Mouse (Mus musculus): ENCODE results near the gene 4930402F06Rik. TPM values are rescaled to one million over a fixed set of nuclear protein-coding genes. Genes with fewer than 3 reads are reported as not detected.

Gene 4930402F06Rik
- polyA plus RNA-seq, 1 experiment from 2014 or later: not detected

DNA sequence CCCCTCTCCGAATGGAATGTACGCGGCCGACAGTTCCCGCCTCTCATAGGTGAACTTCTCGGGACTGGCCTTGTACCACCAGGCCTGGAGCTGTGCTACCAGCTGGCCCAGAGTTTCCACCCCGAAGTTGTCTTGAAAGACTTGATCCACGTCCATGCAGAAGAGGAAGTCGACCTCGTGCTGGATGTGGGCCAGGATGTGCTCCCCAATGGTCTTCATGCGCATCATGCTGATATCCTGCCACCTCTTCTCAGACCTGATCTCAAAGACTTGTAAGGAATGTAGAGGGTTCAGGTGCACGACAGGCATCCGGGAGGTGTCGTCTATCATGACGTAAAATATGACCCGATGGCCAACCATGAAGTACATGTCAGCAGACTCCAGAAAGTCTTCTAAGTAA is 5.4 kb upstream of the 4930402F06Rik start:
- POLR2A ChIA-PET: no interaction called here
- in situ Hi-C loops (cut with MboI; ENCODE audit: low pct_unique_long_range_greater_than_20kb): no loop called here

DNA sequence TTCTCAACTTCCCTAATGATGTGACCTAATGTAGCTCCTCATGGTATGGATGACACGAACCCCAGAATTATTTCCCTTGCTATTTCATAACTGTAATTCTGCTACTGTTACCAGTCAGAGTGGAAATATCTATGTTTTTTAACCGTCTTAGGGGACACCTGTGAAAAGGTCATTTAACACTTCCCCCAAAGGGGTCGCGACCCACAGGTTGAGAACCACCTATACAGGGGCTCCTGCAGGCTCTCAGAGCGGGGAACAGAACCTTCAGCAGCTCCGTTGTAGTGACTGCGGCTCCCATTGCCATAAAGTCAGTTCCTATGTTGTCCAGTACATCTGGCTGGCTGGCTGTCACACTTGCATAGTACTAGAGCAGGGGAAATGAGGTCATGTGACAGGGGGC is 3.8 kb upstream of the 4930402F06Rik start:
- DNase-seq (ENCODE audit: low read depth, low spot score) (no peak), ATAC-seq (no peak)
- ChIA-PET CTCF (no interaction called here), POLR2A (no interaction called here)
- H3K27me3 ChIP-seq: no peaks in the 10 kb centered on the region
- in situ Hi-C loops (cut with MboI; ENCODE audit: low pct_unique_long_range_greater_than_20kb): no loop called here
- TF ChIP-seq CTCF (IDR thresholded peaks at IDR 0.05): no peak

More for the DNA sequence above, 5.4 kb upstream of the 4930402F06Rik start:
- ATAC-seq (no peak), DNase-seq (ENCODE audit: low read depth, low spot score) (no peak)
- no peak for TF ChIP-seq CTCF (IDR thresholded peaks at IDR 0.05)
- no peaks in the 10 kb centered on the region for H3K27me3 ChIP-seq
- CTCF ChIA-PET: no interaction called here

DNA sequence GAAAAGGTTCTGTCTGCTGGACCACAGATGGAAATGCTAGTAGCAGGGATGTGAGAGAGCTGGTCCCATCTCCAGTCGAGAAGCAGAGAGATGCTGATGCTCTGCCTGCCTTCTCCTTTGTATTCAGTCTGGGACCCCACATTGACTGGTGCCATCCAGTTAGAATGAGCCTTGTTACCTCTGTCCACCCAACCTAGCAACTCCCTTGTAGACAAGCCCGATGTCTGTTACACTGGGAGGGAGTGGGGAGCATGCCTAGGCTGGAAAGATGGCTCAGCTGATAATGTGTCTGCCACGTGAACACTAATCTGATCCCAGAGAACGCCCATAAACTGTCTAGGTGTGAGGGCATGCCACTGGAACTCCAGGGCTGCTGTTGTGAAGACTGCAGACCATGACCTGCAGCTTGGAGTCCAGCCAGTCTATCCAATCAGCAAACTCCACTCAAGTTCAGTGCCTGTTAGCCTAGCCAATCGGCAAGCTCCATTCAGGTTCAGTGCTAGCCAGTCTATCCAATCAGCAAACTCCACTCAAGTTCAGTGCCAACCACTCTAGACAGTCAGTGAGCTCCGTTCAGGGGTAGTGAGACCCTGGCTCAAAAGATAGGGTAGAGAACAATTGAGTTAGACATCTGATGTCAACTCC is 1.3 kb upstream of the 4930402F06Rik start:
- ChIA-PET CTCF (interaction anchor here (0.6 to 2.2 kb wide), 12 partner anchors 9 to 183 kb away, joined by 3 to 7 read pairs (median 3); no protein-coding TSS in a partner anchor), POLR2A (interaction anchor here (0.8 kb wide), 1 partner anchor 80 kb away, joined by 4 read pairs; no protein-coding TSS in a partner anchor)
- TF ChIP-seq CTCF (IDR thresholded peaks at IDR 0.05): no peak
- in situ Hi-C loops (cut with MboI; ENCODE audit: low pct_unique_long_range_greater_than_20kb): no loop called here
- no peaks in the 10 kb centered on the region for H3K27me3 ChIP-seq
- ATAC-seq: no peak
- DNase-seq (ENCODE audit: low read depth, low spot score): no peak

DNA sequence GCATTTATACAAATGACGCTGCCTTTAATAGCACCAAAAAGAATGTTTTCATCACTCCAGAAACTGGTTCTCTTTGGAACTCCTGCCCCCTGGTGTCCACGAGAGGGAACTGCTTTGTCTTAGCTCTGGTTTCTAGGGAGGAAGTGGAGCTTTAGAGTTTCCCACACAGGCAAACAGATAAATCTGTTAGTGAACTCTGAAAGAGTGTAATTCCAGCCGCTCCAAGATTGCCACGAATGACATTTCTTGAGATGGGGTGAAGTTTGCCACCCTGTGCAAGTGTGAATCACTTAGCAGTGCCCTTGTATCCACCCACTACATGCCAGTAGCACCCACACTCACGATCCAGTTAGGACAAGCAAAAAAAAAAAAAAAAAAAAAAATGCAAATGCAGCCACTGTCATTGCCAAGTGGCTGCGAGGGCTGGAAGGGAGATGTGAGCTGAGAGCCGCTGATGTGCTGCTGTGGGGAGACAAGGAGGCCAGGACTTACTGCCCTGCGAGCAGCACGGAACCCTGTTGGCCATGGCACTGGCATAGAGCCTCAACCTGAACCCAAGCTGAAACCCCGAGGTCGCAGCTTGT is 707 bp upstream of the 4930402F06Rik start:
- in situ Hi-C loops (cut with MboI; ENCODE audit: low pct_unique_long_range_greater_than_20kb): no loop called here

DNA sequence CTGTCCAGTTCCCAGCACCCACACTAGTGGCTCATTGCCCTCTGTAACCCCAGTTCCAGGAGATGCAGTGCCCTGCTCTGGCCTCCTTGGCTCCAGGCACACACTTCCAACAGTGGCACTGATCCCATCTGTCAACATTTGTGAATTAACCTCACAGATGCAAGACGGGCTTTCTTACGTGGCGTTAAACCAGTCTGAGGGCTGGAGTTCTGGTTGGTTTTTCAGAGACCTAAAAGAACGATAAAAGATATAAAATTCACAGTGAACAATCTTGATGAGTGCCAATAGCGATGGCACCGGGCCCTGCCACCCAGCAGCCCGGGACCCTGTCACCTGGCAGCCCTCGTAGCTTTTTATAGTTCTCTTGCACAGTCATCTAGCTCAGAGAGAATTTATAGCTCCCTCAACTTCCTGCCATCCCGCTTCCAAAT is 11.5 kb downstream of the 4930402F06Rik start:
- in situ Hi-C loops (cut with MboI; ENCODE audit: low pct_unique_long_range_greater_than_20kb): no loop called here
- no peak for TF ChIP-seq CTCF (IDR thresholded peaks at IDR 0.05)
- ATAC-seq (no peak), DNase-seq (ENCODE audit: low read depth, low spot score) (no peak)
- CTCF ChIA-PET: no interaction called here
- H3K27me3 ChIP-seq: peaks cover 4% of the 10 kb centered on the region
- POLR2A ChIA-PET: no interaction called here

More for the DNA sequence above, 707 bp upstream of the 4930402F06Rik start:
- DNase-seq (ENCODE audit: low read depth, low spot score) (no peak), ATAC-seq (no peak)
- no peaks in the 10 kb centered on the region for H3K27me3 ChIP-seq
- CTCF ChIA-PET: interaction anchor here (0.6 to 2.2 kb wide), 15 partner anchors 8 to 183 kb away, joined by 3 to 7 read pairs (median 3); no protein-coding TSS in a partner anchor
- POLR2A ChIA-PET: interaction anchor here (0.7 to 0.8 kb wide), 3 partner anchors 21 to 234 kb away, joined by 4 to 5 read pairs (median 4); no protein-coding TSS in a partner anchor
- peak; percentile 77 for TF ChIP-seq CTCF (IDR thresholded peaks at IDR 0.05)

DNA sequence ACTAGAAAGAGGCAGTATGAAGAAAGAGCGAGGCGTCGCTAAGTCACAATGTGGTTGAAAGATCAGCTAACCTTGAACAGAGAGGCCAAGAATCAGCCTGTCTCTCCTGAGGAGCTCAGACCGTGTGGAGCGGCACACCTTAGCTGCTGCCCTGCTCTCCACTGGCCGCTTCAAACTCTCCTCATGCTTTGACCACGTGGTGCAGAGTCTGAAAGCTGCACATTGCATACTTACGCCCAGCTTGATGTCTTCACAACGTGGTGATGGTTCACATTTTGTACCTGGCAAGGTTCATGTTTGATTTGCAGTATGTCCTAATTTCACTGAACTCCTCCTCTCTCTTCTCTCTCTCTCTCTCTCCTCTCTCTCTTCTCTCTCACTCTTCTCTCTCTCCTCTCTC is 17.7 kb downstream of the 4930402F06Rik start:
- DNase-seq (ENCODE audit: low read depth, low spot score): no peak
- no peak for TF ChIP-seq CTCF (IDR thresholded peaks at IDR 0.05)
- CTCF ChIA-PET: no interaction called here
- peaks cover 3% of the 10 kb centered on the region for H3K27me3 ChIP-seq
- POLR2A ChIA-PET: no interaction called here
- ATAC-seq: no peak
- in situ Hi-C loops (cut with MboI; ENCODE audit: low pct_unique_long_range_greater_than_20kb): loop anchor here (10.0 kb wide), 1 partner anchor 85 kb away; no protein-coding TSS in a partner anchor

DNA sequence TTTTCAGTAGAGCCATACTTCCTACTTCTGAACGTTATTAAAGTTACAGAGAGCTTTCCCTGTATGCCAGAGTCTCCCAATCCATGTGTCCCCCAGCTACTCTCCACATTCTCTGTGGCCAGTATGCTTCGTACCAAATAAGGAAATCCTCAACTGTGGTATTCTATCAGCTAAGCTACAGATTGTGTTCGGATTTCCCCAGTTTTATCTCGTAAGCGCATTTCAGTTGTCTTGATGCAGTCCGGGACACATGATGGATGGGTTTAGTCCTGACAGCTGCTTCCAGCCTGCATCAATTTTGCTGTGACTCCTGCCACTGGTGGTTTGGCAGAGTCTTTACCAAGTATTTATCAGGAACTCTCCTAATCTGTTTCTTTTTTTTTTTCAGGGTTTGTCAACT is 19.4 kb downstream of the 4930402F06Rik start:
- ATAC-seq (no peak), DNase-seq (ENCODE audit: low read depth, low spot score) (no peak)
- TF ChIP-seq CTCF (IDR thresholded peaks at IDR 0.05): no peak
- H3K27me3 ChIP-seq: peaks cover 3% of the 10 kb centered on the region
- ChIA-PET CTCF (no interaction called here), POLR2A (no interaction called here)
- in situ Hi-C loops (cut with MboI; ENCODE audit: low pct_unique_long_range_greater_than_20kb): loop anchor here (10.0 kb wide), 1 partner anchor 83 kb away; no protein-coding TSS in a partner anchor

DNA sequence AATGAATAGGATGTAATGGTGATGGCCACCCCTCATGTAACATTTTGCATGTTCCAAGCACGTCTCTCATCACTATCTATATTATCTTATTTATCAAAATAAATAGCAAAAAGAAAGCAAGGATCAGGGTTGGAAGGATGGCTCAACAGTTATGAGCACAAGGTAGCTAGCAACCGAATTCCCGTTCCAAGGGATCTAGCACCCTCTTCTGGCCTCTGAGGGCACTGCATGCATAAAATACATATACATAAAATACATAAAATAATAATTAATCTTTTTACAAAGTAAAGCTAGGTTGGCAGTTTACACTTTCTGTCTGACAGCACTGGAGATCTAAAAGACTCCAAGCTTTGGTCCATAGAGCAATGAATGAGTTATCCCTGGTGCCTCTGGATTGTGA is 24.0 kb downstream of the 4930402F06Rik start:
- ATAC-seq (no peak), DNase-seq (ENCODE audit: low read depth, low spot score) (no peak)
- in situ Hi-C loops (cut with MboI; ENCODE audit: low pct_unique_long_range_greater_than_20kb): loop anchor here (10.0 to 25.0 kb wide), 2 partner anchors 78 to 336 kb away; no protein-coding TSS in a partner anchor
- ChIA-PET CTCF (interaction anchor here (0.8 to 1.1 kb wide), 5 partner anchors 8 to 74 kb away, joined by 3 read pairs; no protein-coding TSS in a partner anchor), POLR2A (no interaction called here)
- peaks cover 3% of the 10 kb centered on the region for H3K27me3 ChIP-seq
- TF ChIP-seq CTCF (IDR thresholded peaks at IDR 0.05): peak; percentile 90

DNA sequence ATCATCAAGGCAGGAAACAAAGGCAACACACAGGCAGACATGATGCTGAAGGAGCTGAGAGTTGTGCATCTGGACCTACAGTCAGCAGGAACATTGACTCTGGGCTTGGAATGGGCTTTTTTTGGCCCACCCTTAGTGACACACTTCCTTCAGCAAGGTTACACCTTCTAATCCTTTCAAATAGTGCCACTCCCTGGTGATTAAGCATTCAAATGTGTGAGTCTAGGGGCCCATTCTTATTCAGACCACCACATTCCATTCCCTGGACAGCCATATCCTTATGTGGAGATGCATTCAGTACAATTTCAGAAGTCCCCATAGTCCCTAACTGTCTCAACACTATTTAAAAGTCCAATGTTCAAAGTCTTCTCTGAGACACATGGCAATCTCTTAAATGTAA is 26.3 kb downstream of the 4930402F06Rik start:
- CTCF ChIA-PET: no interaction called here
- POLR2A ChIA-PET: no interaction called here
- in situ Hi-C loops (cut with MboI; ENCODE audit: low pct_unique_long_range_greater_than_20kb): loop anchor here (10.0 to 25.0 kb wide), 2 partner anchors 76 to 333 kb away; no protein-coding TSS in a partner anchor
- DNase-seq (ENCODE audit: low read depth, low spot score): no peak
- H3K27me3 ChIP-seq: peaks cover 3% of the 10 kb centered on the region
- no peak for TF ChIP-seq CTCF (IDR thresholded peaks at IDR 0.05)
- no peak for ATAC-seq

DNA sequence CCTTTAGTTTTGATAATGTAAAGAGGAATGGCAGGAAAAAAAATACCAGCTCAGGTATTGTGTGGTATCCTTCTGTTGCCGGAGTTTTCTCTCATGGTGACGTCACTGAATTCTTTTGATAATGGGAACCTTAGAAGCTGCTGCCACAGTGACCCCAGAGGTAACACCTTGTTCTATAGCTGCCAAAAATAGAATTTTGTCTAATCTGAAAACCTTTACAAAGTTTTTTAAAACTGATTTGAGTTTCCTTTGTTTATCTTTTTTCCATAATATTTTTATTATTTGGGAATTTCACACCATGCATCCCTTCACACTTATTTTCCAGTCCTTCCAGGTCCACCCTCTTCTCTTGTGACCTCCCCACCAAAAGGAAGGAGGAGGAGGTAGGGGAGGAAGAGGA is 29.3 kb downstream of the 4930402F06Rik start, which contains the start of gene 4930568D16Rik:
TSS of gene 4930568D16Rik (minus strand) at position 101 of the 400 bp plus-strand sequence.
- TF ChIP-seq CTCF (IDR thresholded peaks at IDR 0.05): no peak
- ChIA-PET CTCF (no interaction called here), POLR2A (no interaction called here)
- ATAC-seq (no peak), DNase-seq (ENCODE audit: low read depth, low spot score) (no peak)
- in situ Hi-C loops (cut with MboI; ENCODE audit: low pct_unique_long_range_greater_than_20kb): loop anchor here (10.0 to 25.0 kb wide), 2 partner anchors 153 to 330 kb away; no protein-coding TSS in a partner anchor
- peaks cover 4% of the 10 kb centered on the region for H3K27me3 ChIP-seq

DNA sequence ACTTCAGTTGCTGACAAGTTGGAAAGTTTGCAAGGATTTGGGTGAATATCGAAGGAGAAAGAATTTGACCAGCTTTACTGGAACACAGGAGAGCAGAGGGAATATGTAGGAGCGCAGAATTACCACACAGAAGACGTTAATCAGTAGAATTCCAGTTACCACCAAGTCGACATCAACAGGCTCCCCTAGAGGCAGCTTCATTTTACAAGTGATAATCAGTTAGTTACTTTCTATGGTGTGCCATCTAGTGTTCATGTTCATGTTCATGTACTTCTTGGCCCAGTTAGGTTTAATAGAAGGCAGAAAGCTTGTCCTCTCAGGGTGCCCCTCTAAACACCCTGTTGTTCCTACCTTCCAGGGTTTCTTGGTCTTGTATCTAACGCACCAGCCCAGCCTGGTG is 47.8 kb downstream of the 4930402F06Rik start:
- peaks cover 3% of the 10 kb centered on the region for H3K27me3 ChIP-seq
- ATAC-seq: peak; percentile 44
- no peak for DNase-seq (ENCODE audit: low read depth, low spot score)
- in situ Hi-C loops (cut with MboI; ENCODE audit: low pct_unique_long_range_greater_than_20kb): loop anchor here (5.0 kb wide), 1 partner anchor 52 kb away; no protein-coding TSS in a partner anchor
- ChIA-PET CTCF (interaction anchor here (0.7 to 2.3 kb wide), 15 partner anchors 9 to 85 kb away, joined by 3 to 13 read pairs (median 4); partner anchors contain the start of gene Stom), POLR2A (interaction anchor here (1.0 kb wide), 1 partner anchor 52 kb away, joined by 5 read pairs; no protein-coding TSS in a partner anchor)
- peak; percentile 41 for TF ChIP-seq CTCF (IDR thresholded peaks at IDR 0.05)

Measured in Patski (cell line).